Mouse (Mus musculus): ENCODE measurements around the gene Ubqln2. TPM values are rescaled to one million over a fixed set of nuclear protein-coding genes. Genes with fewer than 3 reads are reported as not detected.

Gene Ubqln2
- polyA plus RNA-seq, 1 experiment from 2014 or later = 65.4 TPM

GRCm38 (mm10) chrX:153515491-153515890, 17.5 kb downstream of the Ubqln2 start:
- H3K4me2 ChIP-seq (ENCODE audit: low read depth, low read length, severe bottlenecking) = no peak overlapping the region
- no peak overlapping the region for H3K4me3 ChIP-seq (ENCODE audit: low read depth, low read length)
- H3K9me3 ChIP-seq (ENCODE audit: control insufficient read depth, low read length) = no peaks in the 10 kb centered on the region
- H3K27me3 ChIP-seq (ENCODE audit: control insufficient read depth, insufficient read depth, low read length) = no peaks in the 10 kb centered on the region
- no peak overlapping the region for H3K9ac ChIP-seq (ENCODE audit: low read length)
- ATAC-seq (replicated peaks; ENCODE audit: low FRiP score) = no peak
- no peaks in the 10 kb centered on the region for H3K36me3 ChIP-seq (ENCODE audit: control insufficient read depth, insufficient read depth, low read length)
- 92% methylated on average over 5 of the region's 5 CpGs for WGBS
- no peak overlapping the region for H3K27ac ChIP-seq (ENCODE audit: low read depth, low read length)
- no peak for DNase-seq (ENCODE audit: low spot score)
- no peaks in the 10 kb centered on the region for H3K4me1 ChIP-seq (replicated peaks; ENCODE audit: control insufficient read depth, insufficient read depth, low read length)

- ATAC-seq (replicated peaks; ENCODE audit: low FRiP score) (peak; percentile 39; the same call in 1 of the 2 replicates), DNase-seq (ENCODE audit: low spot score) (no peak)
- H3K27me3 ChIP-seq (ENCODE audit: control insufficient read depth, insufficient read depth, low read length) = no peaks in the 10 kb centered on the region
- no peaks in the 10 kb centered on the region for H3K4me1 ChIP-seq (replicated peaks; ENCODE audit: control insufficient read depth, insufficient read depth, low read length)
- no peak overlapping the region for H3K9ac ChIP-seq (ENCODE audit: low read length)
- H3K4me2 ChIP-seq (ENCODE audit: low read depth, low read length, severe bottlenecking) = no peak overlapping the region
- no peaks in the 10 kb centered on the region for H3K9me3 ChIP-seq (ENCODE audit: control insufficient read depth, low read length)
- no peak overlapping the region for H3K27ac ChIP-seq (ENCODE audit: low read depth, low read length)
- H3K4me3 ChIP-seq (ENCODE audit: low read depth, low read length) = no peak overlapping the region
- H3K36me3 ChIP-seq (ENCODE audit: control insufficient read depth, insufficient read depth, low read length) = no peaks in the 10 kb centered on the region
- 25% methylated on average over 2 of the region's 2 CpGs for WGBS
Observed at GRCm38 (mm10) chrX:153528399-153528798, 30.4 kb downstream of the Ubqln2 start.

Other genes starting within 250 kb of the Ubqln2 start
- not detected in 2 replicates for gene Cypt3, start 60.4 kb downstream of the Ubqln2 start, polyA plus RNA-seq (2014; fragmentation: Nextera tagmentation; extraction: Ambion mirVana)
- gene Kctd12b, start 198.2 kb downstream of the Ubqln2 start, polyA plus RNA-seq (2014; fragmentation: Nextera tagmentation; extraction: Ambion mirVana) = 2.5 and 2.6 TPM in 2 replicates
- gene Nbdy, start 225.4 kb downstream of the Ubqln2 start, polyA plus RNA-seq (2014; fragmentation: Nextera tagmentation; extraction: Ambion mirVana) = 69.7 and 79.3 TPM in 2 replicates